10 mouse cellular contexts compared by ENCODE assay signal in genomic region chr8:78340689-78341529, GRCm38 (mm10).
DNase-seq lines count a peak whose midpoint lies in the region; ATAC-seq and TF ChIP-seq lines count a peak whose summit lies in the region.
"Had no signal": no experiment of that assay in that cellular context is flagged by ENCODE, and none has a peak within 500 bp of the region (broad histone marks: within the 10 kb centered on the region; RNA-seq: fewer than 3 reads in every experiment).

No protein-coding gene starts in this region.

- 39% methylated on average over 11 of the region's 11 CpGs for WGBS in forebrain, embryonic 13.5 days
- 50% methylated on average over 11 of the region's 11 CpGs for WGBS in hindbrain, embryonic 15.5 days
- 43% methylated on average over 11 of the region's 11 CpGs for WGBS in midbrain, embryonic 15.5 days
- WGBS in thymus, adult 2 months, result 59% methylated on average over 11 of the region's 11 CpGs

- no peaks in the 10 kb centered on the region for H3K9me3 ChIP-seq in forebrain, embryonic 13.5 days (replicated peaks)
- H3K9me3 ChIP-seq in hindbrain, embryonic 15.5 days, result no peaks in the 10 kb centered on the region
- no peaks in the 10 kb centered on the region for H3K9me3 ChIP-seq in midbrain, embryonic 15.5 days
- H3K9me3 ChIP-seq: liver, embryonic 13.5 days had no signal

- H3K27ac ChIP-seq in forebrain, embryonic 13.5 days, result peak overlapping the region; percentile 21
- peak overlapping the region; percentile 56 for H3K27ac ChIP-seq in hindbrain, embryonic 15.5 days (replicated peaks)
- H3K27ac ChIP-seq in midbrain, embryonic 15.5 days, result peak overlapping the region; percentile 42
- no peak overlapping the region for H3K27ac ChIP-seq in thymus, adult 2 months (ENCODE audit: control insufficient read depth, insufficient read depth, low read length)
- H3K27ac ChIP-seq: liver, embryonic 13.5 days had no signal

- H3K4me3 ChIP-seq in forebrain, embryonic 13.5 days, result no peak overlapping the region
- no peak overlapping the region for H3K4me3 ChIP-seq in hindbrain, embryonic 15.5 days
- no peak overlapping the region for H3K4me3 ChIP-seq in midbrain, embryonic 15.5 days
- H3K4me3 ChIP-seq in thymus, adult 2 months (ENCODE audit: control insufficient read depth, insufficient read depth, low read length), result no peak overlapping the region
- H3K4me3 ChIP-seq: liver, embryonic 13.5 days had no signal

- ATAC-seq in forebrain, embryonic 13.5 days, result peak; percentile 75
- ATAC-seq in hindbrain, embryonic 15.5 days (ENCODE audit: low FRiP score, low read depth), result peak; percentile 81
- ATAC-seq in midbrain, embryonic 15.5 days (replicated peaks), result peak; percentile 78
- ATAC-seq: Patski had no signal

- peak overlapping the region; percentile 15; the same call in 1 of the 2 replicates for H3K4me2 ChIP-seq in forebrain, embryonic 13.5 days
- H3K4me2 ChIP-seq in hindbrain, embryonic 15.5 days, result no peak overlapping the region
- H3K4me2 ChIP-seq in midbrain, embryonic 15.5 days, result no peak overlapping the region
- H3K4me2 ChIP-seq: liver, embryonic 13.5 days had no signal

- DNase-seq in layer of hippocampus, adult 11-12 months (ENCODE audit: low spot score), result peak; percentile 31
- DNase-seq in layer of hippocampus, postnatal 36 days, result no peak
- no peak for DNase-seq in ovary, postnatal 14 days (ENCODE audit: low spot score)
- no peak for DNase-seq in thymus, adult 2 months
- DNase-seq: kidney, adult 9 months; liver, embryonic 13.5 days had no signal

- no peak for TF ChIP-seq CTCF in thymus, adult 2 months (IDR thresholded peaks at IDR 0.05; ENCODE audit: borderline replicate concordance, control insufficient read depth, extremely low read depth, insufficient read depth, low read length, poor library complexity)

- no peaks in the 10 kb centered on the region for H3K36me3 ChIP-seq in forebrain, embryonic 13.5 days (ENCODE audit: poor library complexity, severe bottlenecking)
- H3K36me3 ChIP-seq in hindbrain, embryonic 15.5 days, result no peaks in the 10 kb centered on the region
- H3K36me3 ChIP-seq in midbrain, embryonic 15.5 days (replicated peaks), result no peaks in the 10 kb centered on the region
- no peaks in the 10 kb centered on the region for H3K36me3 ChIP-seq in thymus, adult 2 months (ENCODE audit: control insufficient read depth, insufficient read depth, low read length)
- H3K36me3 ChIP-seq: liver, embryonic 13.5 days had no signal

- H3K4me1 ChIP-seq in forebrain, embryonic 13.5 days, result peaks cover 24% of the 10 kb centered on the region
- H3K4me1 ChIP-seq in hindbrain, embryonic 15.5 days (replicated peaks), result 0 out of 2 replicates have a peak, but pooled peaks cover 3% of the 10 kb centered on the region
- peaks cover 3% of the 10 kb centered on the region for H3K4me1 ChIP-seq in midbrain, embryonic 15.5 days
- no peaks in the 10 kb centered on the region for H3K4me1 ChIP-seq in thymus, adult 2 months (replicated peaks; ENCODE audit: control insufficient read depth, insufficient read depth, low read length)
- H3K4me1 ChIP-seq: liver, embryonic 13.5 days had no signal

- no peak overlapping the region for H3K9ac ChIP-seq in forebrain, embryonic 13.5 days
- H3K9ac ChIP-seq in hindbrain, embryonic 15.5 days, result no peak overlapping the region
- no peak overlapping the region for H3K9ac ChIP-seq in midbrain, embryonic 15.5 days
- H3K9ac ChIP-seq: liver, embryonic 13.5 days had no signal

- H3K27me3 ChIP-seq in forebrain, embryonic 13.5 days, result peaks cover 9% of the 10 kb centered on the region
- no peaks in the 10 kb centered on the region for H3K27me3 ChIP-seq in hindbrain, embryonic 15.5 days
- H3K27me3 ChIP-seq in midbrain, embryonic 15.5 days (replicated peaks), result no peaks in the 10 kb centered on the region
- no peaks in the 10 kb centered on the region for H3K27me3 ChIP-seq in thymus, adult 2 months (ENCODE audit: control insufficient read depth, insufficient read depth, low read length)
- H3K27me3 ChIP-seq: liver, embryonic 13.5 days had no signal

- TF ChIP-seq POLR2A in thymus, adult 2 months (IDR thresholded peaks at IDR 0.05; ENCODE audit: control insufficient read depth, extremely low read depth, insufficient read depth, low read length, poor library complexity), result no peak
